Mouse (Mus musculus) myocyte (in vitro differentiated cells): ENCODE measurements around the gene Zc3hav1.

Experiments used
- POLR2A ChIP-seq: IDR thresholded peaks from one replicate; pipeline ENCODE4 v1.6.1; 2011; ENCODE audit warnings: low read depth, mild to moderate bottlenecking, control low read depth, moderate library complexity; ENCODE audit not compliant: insufficient read length
- USF1 ChIP-seq: IDR thresholded peaks from one replicate; pipeline ENCODE4 v1.6.1; 2011; ENCODE audit warnings: low read depth, mild to moderate bottlenecking, control low read depth, moderate library complexity

DNA sequence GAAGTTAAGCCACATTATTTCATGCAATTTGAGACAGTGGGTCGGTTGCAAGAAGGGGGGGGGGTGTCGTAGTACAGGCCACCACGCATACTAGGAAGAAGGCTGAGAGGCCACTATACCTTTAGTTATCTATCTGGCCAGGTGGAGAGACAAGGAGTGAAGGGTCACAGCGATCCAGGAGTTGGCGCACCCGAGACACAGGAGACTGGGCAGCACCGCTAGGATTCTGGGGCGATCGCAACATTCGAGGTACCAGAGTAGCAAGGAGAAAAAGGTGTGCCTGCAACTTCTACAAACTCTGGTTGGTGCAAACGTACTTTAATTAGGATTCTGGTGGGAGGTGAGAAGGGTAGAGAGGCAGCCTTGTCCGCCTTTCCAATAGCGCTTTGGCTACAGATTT, 1.2 kb downstream of the Zc3hav1 start:
- TF ChIP-seq POLR2A = no peak
- TF ChIP-seq USF1 = no peak
